8 mouse cellular contexts compared by ENCODE assay signal in genomic region chr6:140443374-140443773, GRCm38 (mm10). TPM values are rescaled to one million over a fixed set of nuclear protein-coding genes. Genes with fewer than 3 reads are reported as not detected.
DNase-seq lines count a peak whose midpoint lies in the region; ATAC-seq and TF ChIP-seq lines count a peak whose summit lies in the region.

No protein-coding gene starts in this region.

- 0 out of 2 replicates have a peak, but pooled peaks have one; percentile 24 for ATAC-seq in kidney, embryonic 14.5 days (ENCODE audit: low FRiP score, low TSS enrichment)
- ATAC-seq in megakaryocyte progenitor cell, adult 5-6 weeks (replicated peaks; ENCODE audit: poor library complexity) = peak; percentile 95

- no peak overlapping the region for H3K27ac ChIP-seq in left cerebral cortex, adult 2 months
- no peak overlapping the region for H3K27ac ChIP-seq in kidney, embryonic 14.5 days (ENCODE audit: low read depth, low read length)

- H3K4me2 ChIP-seq in kidney, embryonic 14.5 days (replicated peaks; ENCODE audit: low read depth, low read length) = no peak overlapping the region

- H3K4me3 ChIP-seq in left cerebral cortex, adult 2 months = no peak overlapping the region
- no peak overlapping the region for H3K4me3 ChIP-seq in kidney, embryonic 14.5 days (ENCODE audit: low read length)

- H3K27me3 ChIP-seq in kidney, embryonic 14.5 days (ENCODE audit: control insufficient read depth, insufficient read depth, low read length) = no peaks in the 10 kb centered on the region

- H3K9me3 ChIP-seq in kidney, embryonic 14.5 days (ENCODE audit: control insufficient read depth, low read length) = no peaks in the 10 kb centered on the region

- 0 out of 2 replicates have a peak, but pooled peaks cover 3% of the 10 kb centered on the region for H3K4me1 ChIP-seq in kidney, embryonic 14.5 days (ENCODE audit: control insufficient read depth, insufficient read depth, low read length)

- peak in 1 of 2 experiments; percentile 50 for DNase-seq in left cerebral cortex, adult 2 months (ENCODE audit: extremely low spot score in 1 of 2, low spot score in 2 of 2)
- DNase-seq in left cerebral cortex, postnatal 36 days (ENCODE audit: low spot score in 2 of 2) = no peak
- DNase-seq in MN1 (ENCODE audit: low spot score) = peak; percentile 68
- peak; percentile 19 for DNase-seq in cerebellum, adult 11-12 months
- peak; percentile 31 to 63 for DNase-seq in frontal cortex, postnatal 36 days (ENCODE audit: low spot score in 2 of 2)
- DNase-seq in thymus, postnatal 14 days = peak; percentile 57

- no peak overlapping the region for H3K9ac ChIP-seq in kidney, embryonic 14.5 days (ENCODE audit: low read depth, low read length)

- TF ChIP-seq CTCF in left cerebral cortex, adult 2 months (IDR thresholded peaks at IDR 0.05) = peak; percentile 84

- 95% methylated on average over 5 of the region's 5 CpGs for WGBS in kidney, embryonic 14.5 days

- intact Hi-C loops in left cerebral cortex, adult 2 months (cut with DNase I) = no loop called here
- intact Hi-C loops in left cerebral cortex, postnatal 36 days (cut with DNase I) = loop anchor here (10.0 kb wide), 1 partner anchor 859 kb away; the partner anchor contains the start of gene Pik3c2g

- no peaks in the 10 kb centered on the region; the same call in 1 of the 2 replicates for H3K36me3 ChIP-seq in kidney, embryonic 14.5 days (ENCODE audit: control insufficient read depth, insufficient read depth, low read length)

RNA-seq across cellular contexts. Expression of gene Plekha5, which starts 19.5 kb away (rescaled TPM):
- 100 to 1,000 TPM; 117 to 121 TPM for total RNA-seq in left cerebral cortex, adult 2 months (2021)
- total RNA-seq in left cerebral cortex, postnatal 36 days (2021) = 100 to 1,000 TPM in 1 of 2 experiments, 10 to 100 TPM in 1; 99.6 to 119 TPM
- polyA plus RNA-seq in kidney, embryonic 14.5 days (2014; fragmentation: Nextera tagmentation; extraction: Ambion mirVana) = 43.8 and 63.4 TPM in 2 replicates
- 5.0 and 6.5 TPM in 2 replicates for total RNA-seq in megakaryocyte progenitor cell, adult 5-6 weeks (2015)
- 5.6 and 9.9 TPM in 2 replicates for total RNA-seq in megakaryocyte progenitor cell, adult 5-6 weeks (2017)

Comparison
In these comparisons a context has a peak if more than half of its experiments do, and no peak if none do; other contexts are left out.
1. DNase-seq: peak in MN1 (single experiment), cerebellum, adult 11-12 months (single experiment), frontal cortex, postnatal 36 days (2 of 2) and thymus, postnatal 14 days (single experiment); none in left cerebral cortex, postnatal 36 days (0 of 2).
2. RNA of gene Plekha5, which starts 19.5 kb away (total RNA-seq): 117 to 121 TPM in left cerebral cortex, adult 2 months and 99.6 to 119 TPM in left cerebral cortex, postnatal 36 days; 5.0 to 9.9 TPM in megakaryocyte progenitor cell, adult 5-6 weeks; every median in the first group is over 4 times any median in the second.